Mouse (Mus musculus) bone marrow macrophage, adult 2 months (primary cell): ENCODE measurements around the gene Prim1.

Experiments used
- CTCF ChIP-seq: IDR thresholded peaks from 2 replicates; pipeline ENCODE4 v1.5.1; 2012; ENCODE audit warnings: low read depth, mild to moderate bottlenecking, low read length, moderate library complexity
- POLR2A ChIP-seq: IDR thresholded peaks from 2 replicates; pipeline ENCODE4 v1.6.1; 2012; ENCODE audit warnings: mild to moderate bottlenecking, low read depth, low read length, borderline replicate concordance

- TF ChIP-seq POLR2A = no peak
- TF ChIP-seq CTCF = no peak
These were observed 48.5 kb upstream of the Prim1 start for GRCm38 (mm10) chr10:127966506-127966905.
